Mouse (Mus musculus) lung, postnatal 14 days (tissue): ENCODE data around the gene Tmigd3.
"Not testable (repeated sequence)": the region's sequence is repeated elsewhere in the genome, so short reads cannot be mapped to it uniquely, and the experiment has no call there.

Experiments
- DNase-seq: peaks from one replicate; pipeline ENCODE4 v3.0.0; 2021

The Tmigd3 gene

DNA sequence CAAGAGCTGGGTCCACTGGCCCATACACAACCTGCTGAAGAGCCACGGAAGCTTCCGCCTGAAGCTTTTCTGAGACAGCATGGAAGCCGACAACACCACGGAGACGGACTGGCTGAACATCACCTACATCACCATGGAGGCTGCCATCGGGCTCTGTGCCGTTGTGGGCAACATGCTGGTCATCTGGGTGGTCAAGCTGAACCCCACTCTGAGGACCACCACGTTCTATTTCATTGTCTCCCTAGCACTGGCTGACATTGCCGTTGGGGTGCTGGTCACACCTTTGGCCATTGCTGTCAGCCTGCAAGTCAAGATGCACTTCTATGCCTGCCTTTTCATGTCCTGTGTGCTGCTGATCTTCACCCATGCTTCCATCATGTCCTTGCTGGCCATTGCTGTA is 34.0 kb downstream of the Tmigd3 start:
- no peak for DNase-seq

- DNase-seq = no peak
These were observed 37.4 kb downstream of the Tmigd3 start for GRCm38 (mm10) chr3:105907956-105908655.

GRCm38 (mm10) chr3:105908976-105909375 is 38.3 kb downstream of the Tmigd3 start:
- DNase-seq = no peak

- DNase-seq = peak; percentile 41
These were observed 40.0 kb downstream of the Tmigd3 start for GRCm38 (mm10) chr3:105910519-105911190.

GRCm38 (mm10) chr3:105912097-105912880 is 41.6 kb downstream of the Tmigd3 start:
- DNase-seq = no peak

DNA sequence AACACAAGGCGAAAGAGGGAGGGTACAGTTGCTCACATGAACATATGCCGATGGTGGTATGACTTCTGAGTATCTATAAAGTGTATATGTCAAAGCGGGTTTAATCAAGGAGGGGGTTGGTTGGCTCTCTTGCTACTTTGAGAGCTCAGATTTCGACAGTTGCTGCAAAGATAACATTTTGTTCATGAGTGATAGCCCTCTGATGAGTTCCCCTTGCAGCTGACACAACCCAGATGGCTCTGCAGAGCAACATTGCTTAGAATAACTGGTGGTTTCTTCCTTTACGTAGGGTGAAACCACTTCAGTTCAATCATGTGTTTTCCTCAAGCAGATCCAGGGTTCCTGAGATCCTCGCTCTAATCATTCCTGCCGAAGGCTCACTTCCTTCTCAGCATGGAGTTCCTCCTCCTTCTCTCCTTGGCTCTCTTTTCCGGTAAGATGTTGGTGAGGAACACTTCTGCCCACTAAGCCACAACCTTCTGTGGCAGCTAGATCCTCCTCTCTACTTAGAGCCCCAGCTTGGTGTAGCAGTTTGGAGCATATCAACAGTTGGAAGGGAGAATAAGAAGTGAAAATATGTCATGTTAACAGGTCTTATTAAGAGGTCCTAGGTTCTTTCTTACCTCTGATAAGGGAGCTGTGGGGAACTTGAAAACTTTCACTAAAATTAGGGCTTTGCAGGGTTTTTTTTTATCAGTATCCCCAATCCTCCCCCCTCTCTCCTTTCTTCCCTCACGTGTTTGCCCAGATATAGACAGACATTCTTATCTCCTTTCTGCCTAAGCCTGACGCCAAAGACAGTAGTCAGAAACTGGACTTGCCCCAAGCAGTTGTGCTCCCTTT is 43.4 kb downstream of the Tmigd3 start:
- no peak for DNase-seq

- peak; percentile 29 for DNase-seq
These were observed 44.6 kb downstream of the Tmigd3 start for GRCm38 (mm10) chr3:105915281-105915680.

DNA sequence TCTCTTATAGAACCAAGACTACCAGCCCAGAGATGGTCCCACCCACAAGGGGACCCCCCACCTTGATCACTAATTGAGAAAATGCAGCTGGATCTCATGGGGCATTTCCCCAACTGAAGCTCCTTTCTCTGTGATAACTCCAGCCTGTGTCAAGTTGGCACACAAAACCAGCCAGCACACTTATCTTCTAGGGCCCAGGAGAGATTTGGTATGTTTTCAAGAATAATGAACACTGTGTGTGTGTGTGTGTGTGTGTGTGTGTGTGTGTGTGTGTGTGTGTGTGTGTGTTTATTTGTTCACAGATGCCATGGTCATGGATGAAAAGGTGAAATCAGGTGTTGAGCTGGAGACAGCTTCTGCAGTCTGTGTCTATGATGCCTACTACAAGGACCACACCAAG is 45.8 kb downstream of the Tmigd3 start:
- DNase-seq = not testable (repeated sequence)

DNA sequence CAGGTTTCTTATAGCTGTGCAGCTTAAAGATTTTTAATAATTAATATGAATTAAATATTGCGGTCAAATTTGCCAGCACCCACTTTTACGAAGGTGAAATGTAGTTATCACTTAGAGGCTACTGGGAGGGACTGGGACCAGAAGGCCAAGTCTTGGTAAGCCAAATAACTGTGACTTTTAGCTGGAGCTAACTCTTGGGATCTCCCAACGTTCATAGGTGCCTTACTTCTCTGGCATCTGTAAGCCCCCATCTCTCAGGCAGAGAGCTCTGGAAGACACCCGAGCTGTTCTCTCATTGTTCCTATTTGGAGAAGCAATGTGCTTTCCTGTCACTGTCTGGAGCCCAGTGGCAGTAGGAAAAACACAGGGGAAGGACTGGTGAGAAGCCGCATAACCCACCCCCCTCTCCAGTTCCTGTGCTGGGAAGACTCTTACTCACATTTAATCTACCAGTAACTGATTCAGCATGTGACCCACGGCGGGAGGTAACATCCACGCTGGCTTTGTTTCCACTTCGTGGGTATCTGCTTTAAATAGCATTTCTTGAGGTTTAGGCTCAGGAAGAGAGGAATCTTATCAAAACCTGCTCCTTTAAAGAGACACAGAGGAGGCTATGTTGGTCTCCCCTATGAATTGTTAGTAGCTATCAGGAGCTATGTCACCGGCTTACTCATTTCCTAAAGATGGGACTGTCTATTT is 47.1 kb downstream of the Tmigd3 start:
- no peak for DNase-seq

DNA sequence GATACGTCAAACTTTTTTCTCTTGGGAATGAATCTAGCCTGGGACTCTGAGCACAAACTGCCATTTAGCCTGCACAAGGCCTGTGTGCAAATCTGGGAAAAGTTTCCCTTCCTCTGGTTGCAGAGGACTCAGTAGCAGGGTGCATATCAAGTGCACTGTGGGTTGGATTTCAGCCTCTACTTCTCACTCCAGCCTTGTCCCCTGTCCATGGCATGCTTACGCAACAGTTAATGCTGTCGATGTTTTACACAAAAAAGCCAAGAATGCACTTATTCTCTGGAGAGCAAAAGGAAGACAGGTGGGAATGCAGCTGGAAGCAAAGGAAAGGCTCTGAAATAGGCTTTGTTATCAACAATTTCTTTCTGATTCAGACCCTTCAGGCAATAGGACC is 47.6 kb downstream of the Tmigd3 start:
- DNase-seq = no peak

GRCm38 (mm10) chr3:105920743-105921142 is 50.0 kb downstream of the Tmigd3 start:
- DNase-seq = not testable (repeated sequence)

GRCm38 (mm10) chr3:105921959-105922358 is 51.3 kb downstream of the Tmigd3 start:
- DNase-seq = no peak

DNA sequence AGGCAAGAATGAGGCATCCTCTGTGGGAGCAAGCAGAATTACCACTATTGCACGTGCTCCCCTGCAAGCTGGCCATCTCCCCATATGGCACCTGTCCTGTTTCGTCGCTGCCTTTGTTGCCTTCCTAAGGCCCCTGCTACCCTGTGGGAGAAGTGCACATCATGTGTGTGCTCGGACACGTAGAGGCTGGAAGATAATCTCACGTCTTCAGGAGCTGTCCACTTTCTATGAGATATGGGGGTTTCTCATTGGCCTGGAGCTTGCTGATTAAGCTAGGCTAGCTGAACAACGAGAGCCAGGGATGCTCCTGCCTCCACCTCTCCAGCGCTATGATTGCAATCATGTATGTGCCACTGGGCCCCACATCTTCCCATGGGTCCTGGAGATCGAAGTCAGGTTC is 53.9 kb downstream of the Tmigd3 start:
- no peak for DNase-seq

DNA sequence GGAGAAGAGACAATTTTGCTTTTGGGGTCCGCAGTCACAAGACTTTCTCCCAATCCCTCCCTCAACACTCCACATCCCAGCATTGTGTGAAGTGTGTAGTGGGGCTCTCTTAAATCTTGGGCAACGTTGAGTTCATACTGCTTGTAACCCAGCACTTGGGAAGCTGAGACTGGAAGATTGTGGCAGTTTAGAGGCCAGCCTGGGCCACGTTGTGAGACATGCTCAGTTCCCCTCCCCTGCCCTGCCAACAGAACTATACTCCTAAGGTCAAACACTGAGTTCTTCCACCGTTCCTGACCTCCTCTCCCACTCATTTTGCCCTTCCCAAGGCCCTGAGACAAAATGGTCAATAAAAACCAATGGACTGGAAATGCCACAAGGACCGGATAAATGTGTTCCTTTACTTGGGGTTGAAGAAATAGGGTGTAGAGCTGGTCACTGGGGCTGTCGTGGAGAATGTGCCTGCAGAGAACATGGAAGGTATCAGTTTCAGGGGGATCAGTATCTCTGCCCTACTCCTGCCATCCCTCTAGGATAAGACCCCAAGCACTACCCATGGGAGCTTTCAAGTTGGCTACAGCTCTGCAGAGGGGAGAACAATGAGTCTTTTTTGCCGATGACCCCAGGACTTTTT is 57.0 kb downstream of the Tmigd3 start:
- no peak for DNase-seq

GRCm38 (mm10) chr3:105928195-105928569 is 57.5 kb downstream of the Tmigd3 start:
- DNase-seq = no peak

DNA sequence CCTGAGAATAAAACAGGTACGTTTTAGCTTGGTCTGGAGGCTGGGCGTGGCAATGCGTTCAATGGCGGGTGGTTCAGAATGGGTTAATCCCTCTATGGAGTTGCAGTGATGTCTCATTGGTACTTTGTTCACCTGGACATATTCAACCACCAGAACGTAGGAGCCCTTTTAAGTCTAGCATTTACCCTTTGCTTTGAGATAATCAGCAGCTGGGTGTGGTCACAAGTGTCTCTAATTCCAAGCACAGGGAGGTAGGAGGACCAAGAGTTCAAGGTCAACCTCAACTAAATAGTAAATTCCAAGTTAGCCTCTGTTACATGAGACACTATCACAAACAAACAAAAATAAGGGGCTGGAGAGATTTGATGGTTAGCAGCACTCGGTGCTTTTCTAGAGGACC is 58.1 kb downstream of the Tmigd3 start:
- DNase-seq = no peak

- no peak for DNase-seq
These were observed 59.1 kb downstream of the Tmigd3 start for GRCm38 (mm10) chr3:105929821-105930220.

DNA sequence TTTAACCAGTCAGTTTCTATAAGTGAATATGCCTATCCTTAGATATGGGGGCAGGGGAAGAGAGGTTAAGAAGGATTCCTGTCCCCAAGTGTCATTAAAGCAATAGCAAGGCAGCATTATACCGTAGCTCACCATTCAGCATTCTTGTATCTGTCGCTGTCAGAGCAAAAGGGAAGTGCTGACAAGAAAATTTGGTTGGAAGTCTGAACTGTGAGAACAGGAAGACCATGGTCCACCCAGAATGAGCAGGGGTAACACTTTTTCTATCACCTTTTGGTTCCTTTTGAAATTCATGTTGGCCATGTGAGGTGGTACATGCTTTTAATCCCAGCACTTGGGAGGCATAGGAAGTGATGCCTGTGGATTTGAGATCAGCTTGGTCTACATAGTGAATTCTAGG is 60.4 kb downstream of the Tmigd3 start:
- DNase-seq = no peak

GRCm38 (mm10) chr3:105932240-105933071 is 61.8 kb downstream of the Tmigd3 start, which contains the start of gene I830077J02Rik:
Gene I830077J02Rik, minus strand, starts transcription at chr3:105932664.
- no peak for DNase-seq

DNA sequence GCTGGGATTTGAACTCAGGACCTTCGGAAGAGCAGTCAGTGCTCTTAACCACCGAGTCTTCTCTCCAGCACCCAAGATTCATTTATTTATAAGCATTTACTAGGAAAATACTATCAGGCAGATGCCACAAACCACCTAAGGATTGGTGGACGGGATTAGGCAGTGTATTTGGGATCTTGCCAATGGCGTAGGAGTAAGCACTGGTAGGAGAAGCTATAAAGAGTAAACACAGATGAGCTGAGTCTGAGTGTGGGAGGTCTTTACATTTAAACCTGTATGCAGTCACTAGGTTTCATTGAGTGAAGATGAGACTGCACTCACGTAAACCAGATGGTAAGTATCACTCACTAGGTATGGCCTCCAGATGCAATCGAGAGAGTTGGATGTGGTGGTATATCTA is 63.2 kb downstream of the Tmigd3 start:
- DNase-seq = no peak

GRCm38 (mm10) chr3:105935033-105935432 is 64.3 kb downstream of the Tmigd3 start:
- peak; percentile 76 for DNase-seq
